Mouse (Mus musculus) olfactory bulb, adult 2 months (tissue): ENCODE data around the gene Nav2.

Experiments used
- CTCF ChIP-seq: fragments of 200-500 bp; IDR thresholded peaks from 2 replicates; pipeline ENCODE4 v1.5.1; 2012; ENCODE audit warnings: low read depth, mild to moderate bottlenecking, low read length, moderate library complexity; ENCODE audit not compliant: insufficient read depth
- POLR2A ChIP-seq: fragments of 200-500 bp; IDR thresholded peaks from 2 replicates; pipeline ENCODE4 v1.6.1; 2012; ENCODE audit warnings: mild to moderate bottlenecking, low read depth, low read length, moderate library complexity; ENCODE audit not compliant: insufficient read depth

GRCm38 (mm10) chr7:49475282-49475681 lies 566.8 kb downstream of the Nav2 start:
- TF ChIP-seq CTCF = no peak
- no peak for TF ChIP-seq POLR2A
